Mouse (Mus musculus): ENCODE results near the gene Pmch.

Pmch gene

GRCm38 (mm10) chr10:88090772-88091171 is at the start of gene Pmch:
TSS of gene Pmch (plus strand) at chr10:88091072.
- no peak for DNase-seq

GRCm38 (mm10) chr10:88044297-88044696 is 46.6 kb upstream of the Pmch start:
- no peak for DNase-seq

DNA sequence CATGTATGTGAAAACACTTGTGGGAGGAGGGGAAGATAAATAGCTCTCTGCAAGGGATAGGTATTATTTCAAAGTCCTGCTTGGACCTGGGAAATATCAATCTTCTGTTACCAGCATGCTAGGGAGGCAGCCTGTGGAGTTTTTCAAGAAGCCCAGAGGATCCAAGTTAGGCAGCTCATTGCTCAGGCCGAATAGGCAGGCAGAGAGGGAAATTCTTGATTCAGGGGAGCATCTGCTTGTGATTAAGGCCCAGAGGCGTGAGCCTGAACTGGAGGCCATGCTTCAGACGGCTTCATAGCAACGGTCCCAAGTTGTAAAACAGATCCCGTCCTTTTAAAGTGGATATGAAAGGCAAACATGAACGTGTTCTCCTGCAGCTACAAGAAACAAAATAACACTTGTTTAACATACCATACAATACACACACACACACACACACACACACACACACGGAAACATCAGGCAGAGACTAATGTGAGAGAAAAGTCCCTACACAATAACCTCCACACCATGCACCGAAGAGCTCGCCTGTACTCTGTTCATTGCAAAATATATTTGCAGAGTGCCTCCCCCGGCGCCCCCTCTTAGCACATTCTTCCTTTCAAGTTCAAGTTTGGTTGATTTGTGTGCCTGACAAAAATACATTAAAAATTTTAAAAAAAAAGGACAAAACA is 44.6 kb upstream of the Pmch start:
- DNase-seq, result no peak

GRCm38 (mm10) chr10:88054233-88054985 is 36.5 kb upstream of the Pmch start:
- no peak for DNase-seq

DNA sequence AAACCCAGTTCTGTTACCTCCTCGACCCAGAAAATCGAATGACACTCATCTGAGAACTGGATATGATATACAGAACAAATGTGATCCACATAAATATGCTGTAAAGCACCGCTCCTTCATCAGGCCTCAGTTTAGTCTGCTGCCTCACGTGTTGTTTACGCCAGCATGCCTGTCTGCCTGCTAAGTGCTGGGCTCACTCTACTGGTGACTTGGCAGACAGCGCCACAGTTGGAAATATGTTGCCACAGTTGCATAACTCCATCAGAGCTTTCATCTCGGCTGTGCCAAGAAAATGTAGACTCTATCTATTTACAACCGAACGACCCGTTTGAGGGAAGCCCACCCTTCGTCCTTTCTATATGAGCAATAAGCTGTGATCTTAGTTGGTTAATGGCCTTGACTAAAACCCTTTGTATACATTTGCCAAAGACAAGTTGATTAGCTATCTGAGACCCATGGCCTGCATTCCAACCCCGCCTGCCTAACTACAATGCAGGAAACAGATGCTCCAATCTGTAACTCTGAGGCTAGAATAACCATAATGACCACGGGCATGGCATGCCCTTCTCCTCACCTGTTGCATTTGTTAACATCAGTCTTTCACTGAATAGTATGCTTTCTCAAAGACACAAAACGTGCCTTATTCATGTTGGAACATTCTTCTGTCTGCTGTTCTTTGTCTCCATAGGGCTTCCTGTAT is 33.8 kb upstream of the Pmch start:
- DNase-seq, result no peak

DNA sequence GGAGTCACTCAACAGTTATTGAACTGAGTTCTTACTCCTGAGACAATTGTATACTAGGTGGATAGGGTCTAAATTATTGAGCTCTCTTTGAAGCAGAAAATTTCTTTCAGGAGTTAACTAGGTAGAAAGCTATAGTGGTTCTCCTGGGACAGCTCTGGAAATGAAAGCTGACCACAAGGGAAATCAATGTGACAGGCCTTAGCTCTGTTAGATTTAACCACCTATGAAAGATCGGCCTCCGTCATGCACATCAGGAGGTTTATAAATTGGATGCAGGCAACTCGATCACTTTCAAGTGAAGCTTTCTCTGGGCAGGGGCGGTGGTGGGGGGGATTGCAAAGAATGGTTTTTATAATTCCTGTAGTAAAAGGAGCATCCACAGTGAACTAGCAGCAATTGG is 27.4 kb upstream of the Pmch start:
- DNase-seq, result no peak

- no peak for DNase-seq
Measured at GRCm38 (mm10) chr10:88064872-88065271, 26.0 kb upstream of the Pmch start.

DNA sequence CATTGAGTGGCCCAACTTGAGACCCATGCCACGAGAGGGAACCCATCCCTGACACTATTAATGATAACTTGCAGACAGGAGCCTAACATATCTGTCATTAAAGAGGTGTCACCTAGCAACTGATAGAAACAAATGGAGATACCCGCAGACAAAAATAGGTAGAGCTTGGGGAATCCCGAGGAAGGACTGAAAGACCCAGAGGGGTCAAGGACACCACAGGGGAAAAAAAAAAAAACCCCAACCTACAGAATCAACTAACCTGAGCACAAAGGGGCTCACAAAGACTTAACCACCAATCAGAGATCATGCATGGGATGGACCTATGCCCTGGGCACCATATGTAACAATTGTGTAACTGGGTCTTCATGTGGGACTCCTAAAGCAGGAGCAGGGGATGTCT is 23.5 kb upstream of the Pmch start:
- no peak for DNase-seq

- no peak for DNase-seq
Measured at GRCm38 (mm10) chr10:88106169-88106568, 15.3 kb downstream of the Pmch start.

DNA sequence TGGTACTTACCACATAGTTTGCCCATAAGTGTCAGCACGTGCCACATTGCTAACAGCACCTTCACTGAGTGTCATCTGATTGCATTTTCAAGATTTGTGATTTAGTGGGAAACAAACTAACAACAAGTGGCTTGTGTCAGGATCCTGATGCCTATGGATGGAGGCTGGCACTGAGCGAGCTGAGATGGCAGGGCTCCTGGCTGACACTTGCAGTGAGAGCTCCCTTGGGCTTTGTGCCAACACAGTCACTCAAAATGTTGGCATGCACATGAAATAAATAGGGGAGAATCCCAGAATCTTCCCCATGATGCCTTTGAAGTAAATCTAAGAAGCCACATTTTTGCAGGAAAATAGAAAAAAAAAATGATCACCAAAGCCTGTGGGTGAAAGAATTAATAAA is 22.4 kb downstream of the Pmch start:
- DNase-seq, result no peak

- no peak for DNase-seq
Measured at GRCm38 (mm10) chr10:88119721-88120120, 28.8 kb downstream of the Pmch start.

- DNase-seq, result no peak
Measured at GRCm38 (mm10) chr10:88135630-88136029, 44.8 kb downstream of the Pmch start.

Data from cerebellum, adult 18-20 months (tissue).